Mouse (Mus musculus): ENCODE data around the gene Galnt18. TPM values are rescaled to one million over a fixed set of nuclear protein-coding genes. Genes with fewer than 3 reads are reported as not detected.

Galnt18 gene
- polyA plus RNA-seq, 1 experiment from 2014 or later = 20.8 TPM

DNA sequence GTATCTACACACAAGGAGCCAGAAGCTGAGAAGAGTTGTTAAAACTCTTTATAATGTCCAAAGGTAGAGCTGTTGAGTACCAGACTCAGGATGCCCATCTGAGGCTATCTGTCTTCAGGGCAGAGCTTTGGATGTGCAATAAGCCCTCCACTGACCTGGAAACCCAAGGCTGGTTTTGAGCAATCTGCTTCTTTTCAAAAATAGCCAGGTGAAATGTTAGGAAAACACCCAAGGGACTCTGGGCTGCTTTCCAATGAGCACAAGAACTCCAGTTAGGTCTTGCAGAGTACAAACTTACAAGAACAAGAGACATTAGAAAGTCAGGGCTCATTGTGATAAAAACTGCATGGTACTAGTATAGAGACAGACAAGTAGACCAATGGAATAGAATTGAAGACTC is 135.4 kb downstream of the Galnt18 start:
- H3K27ac ChIP-seq (ENCODE audit: low read length) = no peak overlapping the region
- H3K4me3 ChIP-seq (ENCODE audit: low read depth, low read length) = no peak overlapping the region
- H3K36me3 ChIP-seq (ENCODE audit: control insufficient read depth, insufficient read depth, low read length) = no peaks in the 10 kb centered on the region
- H3K4me2 ChIP-seq (ENCODE audit: low read length) = no peak overlapping the region
- H3K4me1 ChIP-seq (ENCODE audit: control insufficient read depth, insufficient read depth, low read length) = 0 out of 2 replicates have a peak, but pooled peaks cover 2% of the 10 kb centered on the region
- no peak for ATAC-seq
- H3K27me3 ChIP-seq (ENCODE audit: control insufficient read depth, insufficient read depth, low read depth, low read length) = no peaks in the 10 kb centered on the region
- no peak overlapping the region for H3K9ac ChIP-seq (ENCODE audit: low read depth, low read length)
- H3K9me3 ChIP-seq (replicated peaks; ENCODE audit: control insufficient read depth, low read length, poor library complexity, severe bottlenecking) = no peaks in the 10 kb centered on the region

DNA sequence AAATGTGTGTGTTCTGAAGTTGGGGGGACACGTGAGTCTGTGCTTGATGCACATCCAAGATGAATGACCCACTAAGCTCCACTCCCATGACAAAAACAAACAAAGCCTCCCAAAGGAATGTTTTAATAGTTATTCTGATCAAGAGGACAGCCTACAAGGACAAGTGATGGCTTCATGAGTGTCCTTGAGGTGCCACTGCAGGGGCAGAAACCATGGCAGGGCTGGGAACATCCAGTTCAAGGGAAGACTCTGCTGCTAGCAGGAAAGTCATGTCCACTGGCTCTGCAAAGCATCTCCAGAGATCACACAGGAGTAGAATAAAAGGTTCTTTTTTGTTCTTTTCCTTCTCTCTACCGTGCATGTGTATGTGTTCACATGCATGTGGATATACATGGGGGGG is 140.9 kb downstream of the Galnt18 start:
- H3K9me3 ChIP-seq (replicated peaks; ENCODE audit: control insufficient read depth, low read length, poor library complexity, severe bottlenecking) = no peaks in the 10 kb centered on the region
- ATAC-seq = no peak
- H3K27me3 ChIP-seq (ENCODE audit: control insufficient read depth, insufficient read depth, low read depth, low read length) = no peaks in the 10 kb centered on the region
- no peak overlapping the region for H3K4me2 ChIP-seq (ENCODE audit: low read length)
- 61% methylated on average over 2 of the region's 2 CpGs for WGBS
- H3K9ac ChIP-seq (ENCODE audit: low read depth, low read length) = no peak overlapping the region
- no peak overlapping the region for H3K4me3 ChIP-seq (ENCODE audit: low read depth, low read length)
- H3K27ac ChIP-seq (ENCODE audit: low read length) = no peak overlapping the region
- H3K4me1 ChIP-seq (ENCODE audit: control insufficient read depth, insufficient read depth, low read length) = peaks cover 6% of the 10 kb centered on the region; the same call in 1 of the 2 replicates
- no peaks in the 10 kb centered on the region for H3K36me3 ChIP-seq (ENCODE audit: control insufficient read depth, insufficient read depth, low read length)

DNA sequence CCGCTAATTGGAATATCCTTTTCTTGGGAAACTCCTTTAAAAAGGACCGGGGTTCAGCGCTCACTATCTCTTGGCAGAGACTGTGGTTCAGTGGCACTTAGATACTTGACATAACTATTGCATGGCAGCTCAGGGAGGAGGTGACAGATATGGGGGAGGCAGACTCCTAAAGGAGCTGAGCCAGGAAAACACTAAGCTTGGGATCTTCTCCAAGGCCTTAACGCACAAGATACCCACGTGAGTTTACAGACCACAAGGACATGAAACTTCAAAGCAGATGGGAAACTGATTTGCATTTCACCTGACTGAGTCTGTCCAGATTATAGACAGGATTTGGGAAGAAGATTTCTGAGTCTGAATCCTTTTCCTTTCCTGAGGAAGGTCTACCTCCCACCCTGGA is 141.3 kb downstream of the Galnt18 start:
- Histone ChIP-seq H3K4me1 (ENCODE audit: control insufficient read depth, insufficient read depth, low read length) (peaks cover 6% of the 10 kb centered on the region; the same call in 1 of the 2 replicates), H3K9me3 (replicated peaks; ENCODE audit: control insufficient read depth, low read length, poor library complexity, severe bottlenecking) (no peaks in the 10 kb centered on the region), H3K4me3 (ENCODE audit: low read depth, low read length) (no peak overlapping the region), H3K4me2 (ENCODE audit: low read length) (no peak overlapping the region), H3K27ac (ENCODE audit: low read length) (no peak overlapping the region), H3K36me3 (ENCODE audit: control insufficient read depth, insufficient read depth, low read length) (no peaks in the 10 kb centered on the region), H3K27me3 (ENCODE audit: control insufficient read depth, insufficient read depth, low read depth, low read length) (no peaks in the 10 kb centered on the region), H3K9ac (ENCODE audit: low read depth, low read length) (no peak overlapping the region)
- WGBS = 80% methylated on average over 5 of the region's 5 CpGs
- no peak for ATAC-seq

DNA sequence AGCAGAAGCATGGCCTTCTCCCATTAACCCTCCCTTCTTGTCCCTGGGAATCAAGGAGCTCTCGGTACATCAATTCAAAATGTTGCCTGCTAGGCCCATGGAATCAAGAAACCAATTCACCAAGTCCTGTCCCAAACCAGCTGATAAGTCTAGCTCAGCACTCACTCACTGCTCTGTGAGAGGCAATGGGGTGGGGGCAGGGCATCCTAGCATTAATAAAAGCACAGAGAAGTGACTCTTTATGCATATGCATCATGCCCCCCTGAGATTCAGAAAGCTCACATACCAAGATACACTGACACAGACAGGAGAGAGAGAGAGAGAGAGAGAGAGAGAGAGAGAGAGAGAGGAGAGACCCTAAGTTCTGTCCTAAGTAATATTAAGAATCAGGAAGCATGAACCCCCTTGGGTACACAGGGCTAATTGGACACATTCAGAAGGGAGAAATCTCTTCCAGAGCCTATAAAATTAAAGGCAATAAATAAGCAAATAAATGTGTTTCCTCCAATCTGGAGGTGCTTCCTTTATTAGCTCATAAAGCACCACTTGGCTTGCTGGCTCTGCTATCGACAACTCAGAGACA is 141.8 kb downstream of the Galnt18 start:
- no peak overlapping the region for H3K4me3 ChIP-seq (ENCODE audit: low read depth, low read length)
- H3K27me3 ChIP-seq (ENCODE audit: control insufficient read depth, insufficient read depth, low read depth, low read length) = no peaks in the 10 kb centered on the region
- no peak overlapping the region for H3K4me2 ChIP-seq (ENCODE audit: low read length)
- no peaks in the 10 kb centered on the region for H3K9me3 ChIP-seq (replicated peaks; ENCODE audit: control insufficient read depth, low read length, poor library complexity, severe bottlenecking)
- no peaks in the 10 kb centered on the region for H3K36me3 ChIP-seq (ENCODE audit: control insufficient read depth, insufficient read depth, low read length)
- WGBS = 65% methylated on average over 2 of the region's 2 CpGs
- H3K4me1 ChIP-seq (ENCODE audit: control insufficient read depth, insufficient read depth, low read length) = peaks cover 6% of the 10 kb centered on the region; the same call in 1 of the 2 replicates
- no peak for ATAC-seq
- H3K27ac ChIP-seq (ENCODE audit: low read length) = no peak overlapping the region
- H3K9ac ChIP-seq (ENCODE audit: low read depth, low read length) = no peak overlapping the region

DNA sequence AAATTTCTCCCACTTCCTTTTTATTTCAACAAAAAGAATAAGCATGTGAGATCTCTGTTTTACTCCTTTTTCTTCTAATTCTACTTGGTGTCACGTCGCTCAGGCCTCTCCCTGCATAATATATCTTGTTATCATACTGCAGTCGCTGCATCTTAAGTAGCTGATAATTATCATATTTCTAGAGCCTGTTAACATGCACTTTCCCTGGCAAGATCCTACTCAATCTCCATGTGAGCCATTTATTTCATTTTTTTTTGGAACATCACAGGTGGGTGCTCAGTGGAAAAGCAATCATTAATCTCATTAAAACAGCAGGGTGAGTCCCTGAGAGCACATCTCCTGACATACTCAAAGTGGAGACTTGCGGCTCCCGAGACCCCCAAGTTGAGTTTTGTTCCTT is 143.3 kb downstream of the Galnt18 start:
- H3K4me2 ChIP-seq (ENCODE audit: low read length) = no peak overlapping the region
- no peak overlapping the region for H3K4me3 ChIP-seq (ENCODE audit: low read depth, low read length)
- peaks cover 6% of the 10 kb centered on the region; the same call in 1 of the 2 replicates for H3K4me1 ChIP-seq (ENCODE audit: control insufficient read depth, insufficient read depth, low read length)
- H3K9me3 ChIP-seq (replicated peaks; ENCODE audit: control insufficient read depth, low read length, poor library complexity, severe bottlenecking) = no peaks in the 10 kb centered on the region
- H3K27me3 ChIP-seq (ENCODE audit: control insufficient read depth, insufficient read depth, low read depth, low read length) = no peaks in the 10 kb centered on the region
- no peak overlapping the region for H3K9ac ChIP-seq (ENCODE audit: low read depth, low read length)
- H3K27ac ChIP-seq (ENCODE audit: low read length) = 0 out of 2 replicates have a peak overlapping the region, but pooled peaks have one; percentile 48
- ATAC-seq = no peak
- H3K36me3 ChIP-seq (ENCODE audit: control insufficient read depth, insufficient read depth, low read length) = no peaks in the 10 kb centered on the region
- WGBS = 57% methylated on average over 5 of the region's 5 CpGs

DNA sequence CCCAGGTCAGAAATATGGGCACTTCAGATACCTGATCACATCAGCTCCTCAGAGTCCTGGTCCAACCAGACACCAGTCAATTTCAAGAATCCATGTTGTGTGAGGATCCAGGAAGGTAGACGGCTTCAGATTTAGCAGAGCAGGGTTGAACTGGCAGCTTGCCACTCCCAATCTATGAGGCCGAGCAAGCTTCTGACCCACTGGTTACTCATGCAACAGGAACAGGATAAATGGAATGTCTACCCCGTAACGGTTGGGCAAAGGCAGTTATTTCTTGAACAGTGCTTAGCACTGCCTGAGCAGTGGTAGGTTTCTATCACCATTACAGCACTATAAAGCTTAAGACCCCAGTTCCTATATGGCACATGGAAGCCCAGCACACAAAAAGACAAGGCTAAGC is 148.5 kb downstream of the Galnt18 start:
- no peak overlapping the region for H3K9ac ChIP-seq (ENCODE audit: low read depth, low read length)
- no peaks in the 10 kb centered on the region for H3K36me3 ChIP-seq (ENCODE audit: control insufficient read depth, insufficient read depth, low read length)
- ATAC-seq = no peak
- H3K4me1 ChIP-seq (ENCODE audit: control insufficient read depth, insufficient read depth, low read length) = no peaks in the 10 kb centered on the region
- no peak overlapping the region for H3K4me2 ChIP-seq (ENCODE audit: low read length)
- H3K4me3 ChIP-seq (ENCODE audit: low read depth, low read length) = no peak overlapping the region
- WGBS = 82% methylated on average over 4 of the region's 4 CpGs
- no peak overlapping the region for H3K27ac ChIP-seq (ENCODE audit: low read length)
- no peaks in the 10 kb centered on the region for H3K9me3 ChIP-seq (replicated peaks; ENCODE audit: control insufficient read depth, low read length, poor library complexity, severe bottlenecking)
- no peaks in the 10 kb centered on the region for H3K27me3 ChIP-seq (ENCODE audit: control insufficient read depth, insufficient read depth, low read depth, low read length)

DNA sequence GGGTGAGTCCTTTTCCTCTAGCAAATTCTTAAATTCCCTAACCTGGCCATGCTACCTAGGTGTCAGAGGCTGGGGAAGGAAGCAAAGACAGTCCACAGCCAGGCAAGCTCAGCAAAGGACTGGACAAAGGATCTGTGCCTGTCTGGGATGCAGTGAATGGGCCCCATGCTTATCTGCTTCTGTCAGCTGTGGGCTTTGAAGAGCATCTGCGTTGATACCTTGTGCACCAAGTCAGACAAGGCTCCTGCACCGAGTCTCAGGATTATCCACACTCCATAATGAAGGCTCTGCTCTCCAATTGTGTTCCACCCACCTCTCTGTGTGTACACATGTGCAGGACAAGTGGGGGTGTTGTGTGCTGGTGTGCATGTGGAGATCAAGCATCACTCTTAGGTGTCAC is 153.5 kb downstream of the Galnt18 start:
- no peak overlapping the region for H3K4me3 ChIP-seq (ENCODE audit: low read depth, low read length)
- peak overlapping the region; percentile 64 for H3K27ac ChIP-seq (ENCODE audit: low read length)
- 60% methylated on average over 2 of the region's 2 CpGs for WGBS
- no peak overlapping the region for H3K4me2 ChIP-seq (ENCODE audit: low read length)
- no peaks in the 10 kb centered on the region for H3K27me3 ChIP-seq (ENCODE audit: control insufficient read depth, insufficient read depth, low read depth, low read length)
- no peaks in the 10 kb centered on the region for H3K9me3 ChIP-seq (replicated peaks; ENCODE audit: control insufficient read depth, low read length, poor library complexity, severe bottlenecking)
- H3K36me3 ChIP-seq (ENCODE audit: control insufficient read depth, insufficient read depth, low read length) = no peaks in the 10 kb centered on the region
- peak; percentile 64 for ATAC-seq
- no peak overlapping the region for H3K9ac ChIP-seq (ENCODE audit: low read depth, low read length)
- 0 out of 2 replicates have a peak, but pooled peaks cover 2% of the 10 kb centered on the region for H3K4me1 ChIP-seq (ENCODE audit: control insufficient read depth, insufficient read depth, low read length)

DNA sequence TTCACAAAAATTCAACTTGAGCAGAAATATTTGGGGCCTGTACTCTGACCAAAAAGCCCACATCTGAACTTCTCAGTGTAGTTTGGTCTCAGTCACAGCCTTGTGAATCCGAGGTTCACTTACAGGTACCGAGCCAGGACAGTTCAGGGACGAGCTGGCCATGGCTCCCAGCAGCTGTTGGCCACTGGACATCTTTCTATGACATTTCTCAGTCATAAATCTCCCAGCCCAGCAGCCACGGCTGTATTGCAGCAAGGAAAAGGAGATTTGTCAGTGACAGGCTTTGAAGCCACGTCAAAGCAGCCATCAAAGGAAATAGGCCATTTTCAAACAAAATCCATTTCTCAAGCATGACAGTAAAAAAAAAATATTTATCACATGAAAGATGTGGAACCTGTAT is 154.0 kb downstream of the Galnt18 start:
- H3K4me1 ChIP-seq (ENCODE audit: control insufficient read depth, insufficient read depth, low read length) = 0 out of 2 replicates have a peak, but pooled peaks cover 2% of the 10 kb centered on the region
- H3K4me3 ChIP-seq (ENCODE audit: low read depth, low read length) = no peak overlapping the region
- peak overlapping the region; percentile 64 for H3K27ac ChIP-seq (ENCODE audit: low read length)
- no peaks in the 10 kb centered on the region for H3K9me3 ChIP-seq (replicated peaks; ENCODE audit: control insufficient read depth, low read length, poor library complexity, severe bottlenecking)
- no peak overlapping the region for H3K4me2 ChIP-seq (ENCODE audit: low read length)
- WGBS = 61% methylated on average over 5 of the region's 5 CpGs
- H3K27me3 ChIP-seq (ENCODE audit: control insufficient read depth, insufficient read depth, low read depth, low read length) = no peaks in the 10 kb centered on the region
- no peaks in the 10 kb centered on the region for H3K36me3 ChIP-seq (ENCODE audit: control insufficient read depth, insufficient read depth, low read length)
- no peak overlapping the region for H3K9ac ChIP-seq (ENCODE audit: low read depth, low read length)
- ATAC-seq = peak; percentile 12; the same call in 1 of the 2 replicates

DNA sequence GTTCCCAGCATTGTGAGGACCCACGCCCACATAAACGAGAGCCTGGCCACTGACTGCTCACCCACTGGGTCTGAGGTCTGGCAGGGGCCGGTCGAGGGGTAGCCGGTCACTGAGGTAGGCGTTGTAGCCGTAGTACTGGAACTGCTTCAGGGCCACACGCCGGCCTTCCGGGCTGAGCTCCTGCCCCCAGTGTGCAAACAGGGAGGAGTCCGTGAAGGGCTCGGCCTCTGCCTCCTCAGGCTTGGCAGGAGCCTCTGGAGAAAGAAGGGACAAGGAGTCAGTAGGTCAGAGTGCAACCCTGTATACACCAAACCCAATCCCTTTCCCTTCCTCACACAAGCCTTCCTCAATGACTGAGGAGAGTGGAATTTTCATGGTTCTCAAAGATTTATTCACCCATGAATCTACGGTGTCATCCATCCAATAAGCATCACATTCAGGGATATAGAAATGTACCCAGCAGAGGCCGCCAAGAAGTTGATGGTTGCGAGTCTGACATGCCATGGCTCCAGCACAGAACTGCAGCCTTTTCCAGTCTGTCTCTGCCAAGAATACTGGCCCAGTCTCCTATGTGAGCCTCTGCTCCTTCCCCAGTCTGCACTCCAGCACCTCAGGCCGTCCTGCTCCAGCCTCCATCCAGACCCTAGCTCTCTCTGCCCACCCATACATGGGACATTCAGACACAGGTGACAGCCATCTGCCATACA is 163.4 kb downstream of the Galnt18 start:
- no peak for ATAC-seq
- WGBS = 60% methylated on average over 16 of the region's 16 CpGs
- Histone ChIP-seq H3K9ac (ENCODE audit: low read depth, low read length) (no peak overlapping the region), H3K4me3 (ENCODE audit: low read depth, low read length) (no peak overlapping the region), H3K36me3 (ENCODE audit: control insufficient read depth, insufficient read depth, low read length) (no peaks in the 10 kb centered on the region), H3K27me3 (ENCODE audit: control insufficient read depth, insufficient read depth, low read depth, low read length) (no peaks in the 10 kb centered on the region), H3K9me3 (replicated peaks; ENCODE audit: control insufficient read depth, low read length, poor library complexity, severe bottlenecking) (no peaks in the 10 kb centered on the region), H3K27ac (ENCODE audit: low read length) (no peak overlapping the region), H3K4me2 (ENCODE audit: low read length) (no peak overlapping the region), H3K4me1 (ENCODE audit: control insufficient read depth, insufficient read depth, low read length) (no peaks in the 10 kb centered on the region)

All from midbrain, embryonic 16.5 days (tissue).